Mouse (Mus musculus) liver, embryonic 14.5 days (tissue): Measurements from ENCODE around the gene F12.

ENCODE experiments used
- CTCF ChIP-seq: IDR thresholded peaks from 2 replicates; pipeline ENCODE4 v1.5.1; 2016; ENCODE audit warnings: antibody characterized with exemption, low read depth, control low read depth
- EP300 ChIP-seq: IDR thresholded peaks from 2 replicates; pipeline ENCODE4 v1.6.1; 2016; ENCODE audit warnings: antibody characterized with exemption, low read depth

DNA sequence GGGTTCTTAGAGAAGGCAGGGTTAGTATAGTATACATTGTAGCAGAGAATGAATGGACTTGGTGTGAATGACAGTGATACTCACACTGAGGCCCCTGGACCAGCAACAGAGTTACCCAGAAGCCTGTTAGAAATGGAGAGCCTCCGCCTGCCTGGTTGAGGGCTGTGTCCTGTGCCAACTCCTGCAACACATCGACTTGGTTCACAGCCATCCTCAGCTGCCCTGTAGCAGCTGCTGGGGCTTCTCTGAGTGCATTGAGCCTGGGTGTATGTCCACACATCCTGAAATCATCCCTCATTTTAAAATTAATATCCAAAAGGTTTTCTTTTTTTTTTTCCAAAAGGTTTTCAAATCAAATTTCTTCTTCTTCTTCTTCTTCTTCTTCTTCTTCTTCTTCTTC lies 50.7 kb downstream of the F12 start:
- TF ChIP-seq CTCF (no peak), EP300 (no peak)
